Mouse (Mus musculus) B cell, adult (primary cell): ENCODE results near the gene Btbd35f27. TPM values are rescaled to one million over a fixed set of nuclear protein-coding genes. Genes with fewer than 3 reads are reported as not detected.

Experiments used
- total RNA-seq: library from RNA; stranded (reverse); gene quantifications from 4 replicates; pipeline ENCODE4 v1.2.4, GENCODE M21; 2023; ENCODE audit not compliant: inconsistent age

The Btbd35f27 gene
- total RNA-seq: not detected in 4 replicates

GRCm38 (mm10) chrX:4951835-4952234 lies at the start of gene Btbd35f27:
Gene Btbd35f27, plus strand, starts transcription at chrX:4952135.

Other genes with a start within 250 kb of the Btbd35f27 start
- gene Btbd35f4, start 151.6 kb upstream of the Btbd35f27 start, total RNA-seq: not detected in 4 replicates